Mouse (Mus musculus) macrophage (primary cell): ENCODE data around the gene Lrwd1. TPM values are rescaled to one million over a fixed set of nuclear protein-coding genes. Genes with fewer than 3 reads are reported as not detected.
"Not testable (repeated sequence)": the region's sequence is repeated elsewhere in the genome, so short reads cannot be mapped to it uniquely, and the experiment has no call there.

Experiments
- H3K27ac ChIP-seq: fragments of 350-480 bp; formaldehyde crosslinking; 2 replicates; pipeline ENCODE4 v1.9.0; 2021
- H3K36me3 ChIP-seq: fragments of 350-480 bp; formaldehyde crosslinking; 2 replicates; pipeline ENCODE4 v1.9.0; 2021; ENCODE audit errors: inconsistent target
- H3K4me3 ChIP-seq: fragments of 350-480 bp; formaldehyde crosslinking; 2 replicates; pipeline ENCODE4 v1.9.0; 2021; ENCODE audit errors: inconsistent target
- H3K79me2 ChIP-seq: fragments of 350-480 bp; formaldehyde crosslinking; 2 replicates; pipeline ENCODE4 v1.9.0; 2021; ENCODE audit errors: inconsistent target
- WGBS: methylation state at CpG from one replicate; pipeline ENCODE4 v1.1.7; 2026; ENCODE audit warnings: inconsistent platforms; ENCODE audit not compliant: missing documents; 5-methylcytosine and 5-hydroxymethylcytosine counted together
- polyA plus RNA-seq: library from polyadenylated mRNA; stranded (reverse); fragments of 250-400 nt; gene quantifications from 3 replicates; pipeline ENCODE4 v1.2.4, GENCODE M21; 2018; ENCODE audit warnings: inconsistent platforms

Gene Lrwd1
- polyA plus RNA-seq, 1 experiment from 2014 or later = 6.0 TPM

- Histone ChIP-seq H3K4me3 (no peak overlapping the region), H3K27ac (no peak overlapping the region), H3K36me3 (peaks cover 17% of the 10 kb centered on the region; the same call in 1 of the 2 replicates), H3K79me2 (peaks cover 40% of the 10 kb centered on the region)
- WGBS = 85% methylated on average over 13 of the region's 13 CpGs
These were observed 1.9 kb upstream of the Lrwd1 start for GRCm38 (mm10) chr5:136137658-136138274.

- H3K27ac ChIP-seq = peak overlapping the region; percentile 40
- peaks cover 15% of the 10 kb centered on the region; the same call in 1 of the 2 replicates for H3K36me3 ChIP-seq
- H3K79me2 ChIP-seq = peaks cover 40% of the 10 kb centered on the region
- 8% methylated on average over 20 of the region's 20 CpGs for WGBS
- peak overlapping the region; percentile 93 for H3K4me3 ChIP-seq
These were observed 567 bp upstream of the Lrwd1 start for GRCm38 (mm10) chr5:136136292-136136990.

- H3K36me3 ChIP-seq = peaks cover 54% of the 10 kb centered on the region
- WGBS = 94% methylated on average over 10 of the region's 10 CpGs
These were observed 13.7 kb downstream of the Lrwd1 start for GRCm38 (mm10) chr5:136122165-136122564.

GRCm38 (mm10) chr5:136116784-136117112 lies 19.1 kb downstream of the Lrwd1 start:
- H3K27ac ChIP-seq = peak overlapping the region; percentile 29; the same call in 1 of the 2 replicates
- 0% methylated on average over 22 of the region's 22 CpGs for WGBS
- H3K4me3 ChIP-seq = peak overlapping the region; percentile 82
- H3K36me3 ChIP-seq = peaks cover 22% of the 10 kb centered on the region; the same call in 1 of the 2 replicates
- H3K79me2 ChIP-seq = peaks cover 35% of the 10 kb centered on the region

More at GRCm38 (mm10) chr5:136122165-136122564, 13.7 kb downstream of the Lrwd1 start:
- Histone ChIP-seq H3K4me3 (no peak overlapping the region), H3K27ac (no peak overlapping the region), H3K79me2 (peaks cover 29% of the 10 kb centered on the region)

GRCm38 (mm10) chr5:136115891-136116783 lies 19.7 kb downstream of the Lrwd1 start, which contains the start of gene Polr2j:
TSS of gene Polr2j (plus strand) at chr5:136116631.
- Histone ChIP-seq H3K79me2 (peaks cover 35% of the 10 kb centered on the region), H3K27ac (peak within 1 kb of the TSS; percentile 29; the same call in 1 of the 2 replicates), H3K36me3 (peaks cover 22% of the 10 kb centered on the region), H3K4me3 (peak within 1 kb of the TSS; percentile 82)
- 4% methylated on average over 40 of the region's 42 CpGs for WGBS

GRCm38 (mm10) chr5:136113546-136113945 lies 22.3 kb downstream of the Lrwd1 start:
- WGBS = 63% methylated on average over 2 of the region's 4 CpGs
- peaks cover 29% of the 10 kb centered on the region for H3K36me3 ChIP-seq
- H3K4me3 ChIP-seq = not testable (repeated sequence)

GRCm38 (mm10) chr5:136109042-136109441 lies 26.8 kb downstream of the Lrwd1 start:
- 75% methylated on average over 3 of the region's 3 CpGs for WGBS
- Histone ChIP-seq H3K79me2 (no peaks in the 10 kb centered on the region), H3K27ac (0 out of 2 replicates have a peak overlapping the region, but pooled peaks have one; percentile 2), H3K36me3 (peaks cover 74% of the 10 kb centered on the region), H3K4me3 (no peak overlapping the region)

More at GRCm38 (mm10) chr5:136113546-136113945, 22.3 kb downstream of the Lrwd1 start:
- H3K27ac ChIP-seq = not testable (repeated sequence)
- H3K79me2 ChIP-seq = peaks cover 19% of the 10 kb centered on the region

GRCm38 (mm10) chr5:136108486-136108885 lies 27.4 kb downstream of the Lrwd1 start:
- WGBS = 33% methylated on average over 2 of the region's 2 CpGs
- Histone ChIP-seq H3K79me2 (no peaks in the 10 kb centered on the region), H3K27ac (0 out of 2 replicates have a peak overlapping the region, but pooled peaks have one; percentile 2), H3K36me3 (peaks cover 79% of the 10 kb centered on the region), H3K4me3 (no peak overlapping the region)

GRCm38 (mm10) chr5:136104511-136104910 lies 31.4 kb downstream of the Lrwd1 start:
- H3K4me3 ChIP-seq = no peak overlapping the region
- H3K27ac ChIP-seq = no peak overlapping the region
- WGBS = 93% methylated on average over 5 of the region's 5 CpGs
- H3K79me2 ChIP-seq = no peaks in the 10 kb centered on the region
- peaks cover 96% of the 10 kb centered on the region for H3K36me3 ChIP-seq

GRCm38 (mm10) chr5:136102099-136102820 lies 33.6 kb downstream of the Lrwd1 start:
- Histone ChIP-seq H3K79me2 (no peaks in the 10 kb centered on the region), H3K36me3 (peaks cover 95% of the 10 kb centered on the region), H3K27ac (no peak overlapping the region), H3K4me3 (no peak overlapping the region)
- 26% methylated on average over 36 of the region's 41 CpGs for WGBS

- Histone ChIP-seq H3K4me3 (no peak overlapping the region), H3K79me2 (no peaks in the 10 kb centered on the region), H3K27ac (no peak overlapping the region), H3K36me3 (peaks cover 95% of the 10 kb centered on the region)
- WGBS = 88% methylated on average over 10 of the region's 10 CpGs
These were observed 37.3 kb downstream of the Lrwd1 start for GRCm38 (mm10) chr5:136098536-136098935.

GRCm38 (mm10) chr5:136095089-136095488 lies 40.8 kb downstream of the Lrwd1 start:
- Histone ChIP-seq H3K79me2 (peaks cover 14% of the 10 kb centered on the region; the same call in 1 of the 2 replicates), H3K4me3 (no peak overlapping the region), H3K36me3 (peaks cover 93% of the 10 kb centered on the region), H3K27ac (no peak overlapping the region)
- 76% methylated on average over 6 of the region's 7 CpGs for WGBS

- no peak overlapping the region for H3K4me3 ChIP-seq
- no peak overlapping the region for H3K27ac ChIP-seq
- H3K79me2 ChIP-seq = peaks cover 14% of the 10 kb centered on the region; the same call in 1 of the 2 replicates
- 34% methylated on average over 8 of the region's 8 CpGs for WGBS
- H3K36me3 ChIP-seq = peaks cover 89% of the 10 kb centered on the region
These were observed 41.4 kb downstream of the Lrwd1 start for GRCm38 (mm10) chr5:136094249-136095010.
